Mouse (Mus musculus) heart, postnatal 10 days (tissue): ENCODE results near the gene Ccdc105. TPM values are rescaled to one million over a fixed set of nuclear protein-coding genes. Genes with fewer than 3 reads are reported as not detected.

Experiments used
- DNase-seq, 2 experiments: peaks; one replicate each; pipeline ENCODE4 v3.0.0; 2021
- intact Hi-C: fragments of 180-260 bp; cut with DNase I; formaldehyde crosslinking; loops from one replicate; pipeline ENCODE4 v1.15.1; 2025
- total RNA-seq, 2 experiments: library from RNA; stranded (reverse); gene quantifications; 2 replicates each; pipeline ENCODE4 v1.2.3; 2021

Ccdc105 gene
- not detected for total RNA-seq

DNA sequence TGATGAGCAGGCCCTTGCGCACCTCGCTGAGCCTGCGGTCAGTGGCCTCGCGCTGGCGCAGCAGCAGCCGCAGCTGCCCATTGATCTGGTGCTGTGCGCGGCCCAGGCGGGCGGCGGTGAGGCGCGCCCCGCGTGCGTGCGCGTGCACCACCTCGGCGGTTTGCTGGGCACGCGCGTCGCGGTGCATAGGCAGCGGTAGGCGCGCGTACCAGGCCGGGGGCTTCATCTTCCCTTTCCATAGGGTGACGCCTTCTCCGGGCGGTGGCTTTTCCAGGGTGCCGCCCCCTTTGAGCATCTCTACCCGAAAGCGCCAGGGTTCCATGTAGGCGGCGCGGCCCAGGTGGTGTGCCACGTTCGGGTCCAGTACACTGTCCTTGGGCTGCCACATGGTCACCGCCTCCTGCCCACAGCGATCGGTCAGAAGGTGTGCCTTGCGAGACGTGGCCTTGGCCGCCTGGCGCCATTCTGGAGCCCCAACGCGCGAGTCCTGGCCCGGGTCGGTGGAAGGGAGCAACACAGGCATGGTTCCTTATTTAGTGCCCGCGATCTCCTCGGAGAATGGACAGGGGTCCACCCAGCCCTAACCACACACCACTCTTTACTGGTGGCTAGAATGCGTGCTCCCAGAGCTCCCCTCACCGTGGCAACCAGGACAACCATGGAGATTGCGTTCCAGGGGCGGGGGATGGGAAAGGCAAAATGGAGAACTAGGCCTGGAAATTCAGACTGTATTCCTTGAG is at the start of gene Ccdc105:
Gene Ccdc105, minus strand, starts transcription at position 614 of the 740 bp plus-strand sequence.
- intact Hi-C loops: no loop called here
- peak; percentile 23 to 28 for DNase-seq

DNA sequence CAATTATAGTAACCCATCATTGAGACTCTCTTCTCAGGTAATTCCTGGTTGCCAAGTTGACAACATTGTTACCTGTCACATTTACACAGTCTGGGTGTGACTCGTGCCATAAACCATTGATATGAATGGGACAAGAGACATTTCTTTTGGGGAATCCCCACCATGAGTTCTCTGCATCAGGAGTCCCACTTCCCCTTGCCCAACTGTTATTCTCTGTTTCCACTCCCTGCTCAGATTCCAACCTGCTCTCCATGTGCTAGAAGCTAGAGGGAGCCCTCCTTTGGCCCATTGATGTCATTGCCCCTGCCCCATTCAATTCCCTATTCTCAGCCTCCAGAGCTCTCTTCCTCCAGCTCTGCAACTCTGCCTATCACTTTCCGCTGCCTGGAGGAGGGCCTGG is 48.6 kb upstream of the Ccdc105 start:
- DNase-seq: no peak
- intact Hi-C loops: no loop called here

DNA sequence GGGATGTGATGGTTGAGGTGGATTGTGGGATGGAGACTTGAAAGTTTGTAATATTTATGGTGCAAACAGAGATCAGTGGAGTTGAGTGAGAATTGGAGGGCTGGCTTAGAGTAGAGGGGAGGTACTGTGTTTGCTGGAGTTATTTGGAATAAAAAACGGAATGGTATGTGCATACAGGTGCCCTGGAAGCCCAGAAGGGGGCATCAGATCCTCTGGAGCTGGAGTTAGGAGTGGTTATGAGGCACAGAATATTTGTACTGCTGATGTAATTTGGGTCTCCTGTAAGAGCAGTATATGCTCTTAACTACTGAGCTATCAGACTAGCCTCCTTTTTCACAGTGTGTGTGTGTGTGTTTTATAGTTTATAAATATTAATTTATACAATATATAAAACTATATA is 37.7 kb upstream of the Ccdc105 start:
- intact Hi-C loops: no loop called here
- no peak for DNase-seq

DNA sequence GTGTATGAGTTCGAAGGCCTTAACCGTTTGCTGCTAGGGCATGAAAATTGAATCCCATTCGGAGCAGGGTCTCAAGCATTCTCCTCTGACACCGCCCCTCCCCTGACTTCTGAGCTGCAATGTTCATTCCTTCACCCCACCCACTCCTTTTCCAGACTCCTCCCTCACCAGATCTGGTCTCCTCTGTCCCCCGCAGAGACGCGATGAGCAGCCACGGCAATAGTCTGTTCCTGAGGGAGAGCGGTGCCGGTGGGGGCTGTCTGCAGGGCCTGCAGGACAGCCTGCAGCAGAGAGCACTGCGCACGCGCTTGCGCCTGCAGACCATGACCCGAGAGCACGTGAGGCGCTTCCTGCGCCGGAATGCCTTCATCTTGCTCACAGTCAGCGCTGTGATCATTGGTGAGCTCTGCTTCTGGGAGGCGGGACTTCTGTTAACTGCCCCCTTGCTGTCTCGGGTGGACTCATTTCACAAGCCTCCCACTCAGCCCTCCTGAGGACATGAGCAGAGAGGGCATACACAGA is 34.8 kb upstream of the Ccdc105 start:
- intact Hi-C loops: no loop called here
- DNase-seq: peak; percentile 65 to 77

DNA sequence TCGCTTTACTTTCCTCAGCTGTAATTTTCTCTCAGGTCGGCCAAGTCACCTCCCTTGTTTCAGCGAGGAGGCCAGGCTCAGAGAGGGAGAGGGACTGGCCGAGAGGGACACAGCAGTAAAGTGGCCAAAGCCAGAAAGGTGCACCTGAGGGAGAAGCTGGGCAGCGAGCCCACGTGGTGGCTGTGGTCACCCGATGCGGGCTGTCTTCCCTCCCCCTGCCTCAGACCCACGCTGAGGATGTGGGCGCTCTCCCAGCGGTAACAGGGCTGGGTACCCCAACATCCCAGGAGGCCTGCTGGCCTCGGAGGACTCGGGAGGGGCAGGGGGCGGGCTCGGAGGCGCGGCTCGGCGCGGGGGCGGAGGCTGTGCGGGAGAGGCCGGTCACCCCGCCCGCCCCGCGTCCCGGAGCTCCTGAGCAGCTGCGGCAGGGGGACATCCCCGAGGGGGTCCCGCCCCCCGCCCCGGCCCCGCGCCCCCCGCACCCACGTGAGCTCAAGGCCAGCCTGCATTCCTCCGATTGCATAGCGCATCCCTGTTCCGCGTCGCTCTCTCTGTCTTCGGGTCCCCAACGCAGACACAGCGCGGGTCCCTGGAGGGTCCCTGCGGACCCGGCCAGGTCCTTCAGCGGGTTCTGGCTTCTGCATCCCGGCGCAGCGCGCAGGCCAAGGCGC is 27.3 kb upstream of the Ccdc105 start, which contains the start of gene Slc1a6:
Gene Slc1a6, plus strand, starts transcription at position 516 of the 671 bp plus-strand sequence.
- intact Hi-C loops: no loop called here

DNA sequence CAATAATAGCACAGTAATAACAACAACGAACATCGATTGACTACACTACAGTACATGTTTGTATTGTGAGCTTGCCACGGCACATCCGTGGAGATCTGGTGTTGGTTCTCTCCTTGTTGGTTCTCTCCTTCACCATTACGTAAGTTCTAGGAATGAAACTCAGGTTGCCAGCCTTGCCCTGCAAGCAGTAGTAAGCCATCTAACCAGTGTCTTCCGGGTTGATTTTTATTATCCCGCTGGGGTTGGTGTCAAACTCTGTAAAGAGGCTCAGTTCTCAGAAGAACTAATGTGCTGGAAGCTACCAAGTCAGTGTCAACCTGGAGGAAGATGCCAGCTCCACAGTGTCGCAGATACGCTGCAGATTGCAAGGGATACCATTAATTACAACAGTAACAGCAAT is 26.7 kb upstream of the Ccdc105 start:
- intact Hi-C loops: no loop called here
- DNase-seq: no peak

More for the DNA sequence above, 27.3 kb upstream of the Ccdc105 start, which contains the start of gene Slc1a6:
- peak in 1 of 2 experiments; percentile 17 for DNase-seq

DNA sequence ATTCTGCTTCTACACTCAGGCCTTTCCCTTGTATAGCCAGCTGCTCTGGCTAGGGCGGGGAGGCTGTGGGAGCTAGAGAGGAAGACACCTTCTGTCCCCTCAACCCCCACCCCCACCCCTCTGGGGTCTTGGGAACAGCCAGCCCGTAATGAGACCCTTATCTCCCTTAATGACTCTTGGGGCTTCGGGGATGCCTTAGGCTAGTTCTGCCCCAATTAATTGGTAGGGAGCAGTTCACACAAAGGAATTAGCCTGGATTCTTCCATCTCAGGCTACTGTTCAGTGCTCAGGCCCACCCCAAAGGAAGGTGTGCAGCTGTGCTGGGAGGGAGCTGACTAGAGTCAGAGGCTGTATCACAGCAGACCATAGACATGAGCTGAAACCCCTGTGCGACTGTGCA is 23.0 kb upstream of the Ccdc105 start:
- DNase-seq: no peak
- intact Hi-C loops: no loop called here

DNA sequence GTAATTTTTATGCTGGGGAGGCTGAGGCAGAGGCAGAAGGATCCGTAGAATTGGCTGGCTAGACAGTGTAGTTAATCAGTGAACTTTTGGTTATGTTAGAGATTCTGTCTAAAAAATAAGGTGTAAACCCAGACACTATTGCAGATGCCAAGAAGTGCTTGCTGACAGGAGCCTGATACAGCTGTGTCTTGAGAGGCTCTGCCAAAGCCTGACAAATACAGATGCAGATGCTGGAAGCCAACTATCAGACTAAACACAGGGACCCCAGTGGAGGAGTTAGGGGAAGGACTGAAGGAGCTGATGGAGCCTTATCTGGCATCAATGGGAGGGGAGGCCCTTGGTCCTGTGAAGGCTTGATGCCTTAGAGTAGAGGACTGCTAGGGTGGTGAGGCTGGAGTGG is 12.7 kb upstream of the Ccdc105 start:
- intact Hi-C loops: no loop called here
- DNase-seq: no peak

DNA sequence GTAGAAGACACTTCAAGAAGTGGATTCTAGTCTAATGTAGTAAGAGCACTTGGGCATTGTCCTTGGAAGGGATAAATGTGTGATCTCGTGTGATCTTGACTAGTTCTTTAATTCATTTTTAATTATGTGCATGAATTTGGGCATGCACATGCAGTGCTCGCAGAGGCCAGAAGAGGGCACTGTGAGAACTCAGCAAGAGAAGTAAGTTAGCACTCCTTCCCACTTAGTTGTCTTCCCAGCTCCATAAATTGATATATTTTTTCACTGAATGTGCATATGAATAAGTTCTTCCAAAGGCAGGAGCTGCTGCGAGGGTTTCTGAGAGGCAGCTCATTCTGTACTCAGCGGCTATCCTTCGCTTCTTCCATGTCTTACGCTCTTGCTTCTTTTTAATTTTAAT is 3.2 kb upstream of the Ccdc105 start:
- DNase-seq: peak; percentile 67 to 80
- intact Hi-C loops: loop anchor here (1.0 kb wide), 1 partner anchor 360 kb away; no protein-coding TSS in a partner anchor

DNA sequence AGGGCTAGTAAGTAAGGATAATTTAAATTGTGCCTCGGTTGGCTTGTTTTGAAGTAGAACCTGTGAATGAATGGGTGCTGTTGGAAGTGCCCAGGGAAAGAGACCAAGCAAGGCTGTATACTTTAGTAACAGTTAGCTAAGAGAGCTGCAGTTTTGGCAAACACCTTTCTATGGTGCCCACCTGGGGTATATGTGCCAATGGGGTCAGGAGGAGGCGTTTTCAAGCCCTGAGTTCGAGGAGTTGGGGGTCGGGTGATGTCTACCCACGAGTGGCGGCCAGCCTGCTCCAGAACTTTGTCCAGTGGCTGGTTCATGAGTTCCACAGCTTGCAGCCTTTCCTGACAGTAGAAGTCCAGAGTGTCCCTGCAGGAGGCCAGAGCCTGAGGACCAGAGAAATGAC is 3.9 kb downstream of the Ccdc105 start:
- intact Hi-C loops: no loop called here
- DNase-seq: no peak

DNA sequence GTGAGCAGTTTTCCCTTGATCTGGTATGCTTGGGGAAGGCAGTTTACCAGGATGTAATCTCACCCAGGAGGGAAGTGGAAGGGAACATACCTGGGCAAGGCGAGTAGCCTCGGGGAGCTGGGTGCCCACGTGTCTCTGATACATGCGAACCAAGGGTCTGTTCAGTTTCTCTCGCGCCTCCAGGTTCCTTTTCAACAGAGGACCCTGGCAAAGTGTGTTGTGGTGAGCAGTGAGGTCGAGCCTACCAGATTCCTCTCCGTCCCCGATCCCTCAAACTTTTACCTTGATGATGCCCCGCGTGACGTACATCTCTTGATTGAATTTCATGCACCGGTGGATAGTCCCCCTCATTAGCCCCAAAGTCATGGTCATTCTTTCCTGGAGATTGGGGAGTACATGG is 4.7 kb downstream of the Ccdc105 start:
- intact Hi-C loops: no loop called here

DNA sequence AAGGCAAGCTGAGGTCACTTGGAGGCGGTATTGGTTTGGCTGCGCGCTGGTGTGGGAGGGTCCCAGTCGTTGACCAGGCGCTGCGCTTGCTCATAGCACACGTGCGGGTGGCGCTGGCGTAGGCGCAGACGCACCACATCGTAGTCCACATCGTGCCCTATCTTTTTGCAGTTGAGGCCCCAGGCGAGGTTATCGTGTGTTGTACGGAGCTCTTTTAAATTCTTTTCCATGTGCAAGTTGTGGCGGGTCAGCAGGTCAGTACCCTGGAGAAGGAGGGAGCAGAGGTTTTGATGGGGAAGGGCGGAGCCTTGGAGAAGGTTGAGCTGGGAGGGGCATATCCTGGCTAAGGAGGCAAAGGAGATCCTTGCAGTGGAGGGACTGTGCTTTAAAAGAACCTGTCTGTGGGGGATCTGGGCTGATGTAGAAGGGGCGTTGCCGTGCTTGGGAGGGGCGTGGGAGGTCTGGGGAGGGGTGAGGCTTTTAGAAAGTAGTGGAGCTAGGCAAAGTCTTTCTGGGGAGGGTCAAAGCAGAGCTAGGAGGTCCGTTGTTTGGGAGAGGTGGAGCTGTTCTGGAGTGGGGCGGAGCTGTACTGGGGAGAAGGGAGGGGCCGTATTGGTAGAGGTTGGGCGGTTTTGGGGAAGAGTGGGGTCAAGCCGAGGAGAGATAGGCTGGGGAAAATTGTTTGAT is 5.7 kb downstream of the Ccdc105 start:
- peak in 1 of 2 experiments; percentile 6 for DNase-seq
- intact Hi-C loops: no loop called here

More for the DNA sequence above, 4.7 kb downstream of the Ccdc105 start:
- DNase-seq: no peak

DNA sequence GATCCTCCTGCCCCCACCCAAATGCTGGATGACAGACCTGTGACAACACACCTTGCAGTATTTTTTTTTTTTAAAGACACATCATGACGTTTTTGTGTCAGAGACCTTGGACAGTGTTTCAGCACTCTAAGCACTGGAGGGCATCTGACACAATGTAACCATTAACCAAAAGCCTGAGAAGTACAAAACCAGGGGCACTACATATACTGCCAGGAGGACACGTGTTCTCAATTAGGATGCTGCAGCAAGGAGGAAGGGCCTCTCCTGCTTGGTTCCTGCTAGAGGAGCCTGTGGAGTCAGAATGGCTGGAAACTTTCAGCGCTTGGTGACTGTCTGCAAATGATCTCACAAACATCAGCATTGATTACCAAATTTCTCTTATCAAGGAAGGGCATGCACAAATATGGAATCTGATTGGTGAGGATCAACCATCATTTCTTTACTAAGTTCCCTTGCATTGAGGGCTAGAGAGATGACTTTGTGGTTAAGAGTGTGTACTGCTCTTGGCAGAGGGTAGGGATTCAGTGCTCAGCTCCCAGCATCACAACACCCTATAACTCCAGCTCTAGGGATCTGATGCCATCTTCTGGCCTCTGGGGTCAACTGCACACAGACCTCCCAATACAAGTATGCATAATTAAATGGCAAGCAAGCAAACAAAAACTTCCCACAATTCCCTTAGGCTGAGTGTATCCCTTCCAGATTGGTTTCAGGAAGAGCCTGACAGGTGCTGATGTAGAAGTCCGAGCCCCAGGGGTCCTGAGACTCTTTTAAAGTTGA is 7.2 kb downstream of the Ccdc105 start:
- intact Hi-C loops: no loop called here

DNA sequence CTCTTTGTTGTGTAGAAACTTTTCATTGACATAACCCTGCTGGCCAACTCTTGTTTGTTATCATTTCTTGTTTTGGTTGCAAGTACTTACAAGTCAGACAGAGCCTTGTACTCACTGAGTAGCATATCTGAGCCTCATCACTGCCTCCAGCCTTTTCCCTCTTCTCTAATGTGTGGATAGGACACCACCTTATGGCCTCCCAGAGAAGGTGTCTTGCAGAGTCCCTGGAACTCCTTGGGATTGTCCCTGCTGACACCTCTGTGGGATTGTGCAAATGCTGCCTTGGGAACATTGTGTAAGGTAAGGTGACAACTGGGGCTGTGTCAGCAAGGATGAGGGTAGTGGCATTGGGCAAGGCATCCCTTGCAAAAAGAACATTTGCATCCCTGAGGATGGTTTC is 9.1 kb downstream of the Ccdc105 start:
- intact Hi-C loops: no loop called here
- no peak for DNase-seq

More for the DNA sequence above, 7.2 kb downstream of the Ccdc105 start:
- no peak for DNase-seq

DNA sequence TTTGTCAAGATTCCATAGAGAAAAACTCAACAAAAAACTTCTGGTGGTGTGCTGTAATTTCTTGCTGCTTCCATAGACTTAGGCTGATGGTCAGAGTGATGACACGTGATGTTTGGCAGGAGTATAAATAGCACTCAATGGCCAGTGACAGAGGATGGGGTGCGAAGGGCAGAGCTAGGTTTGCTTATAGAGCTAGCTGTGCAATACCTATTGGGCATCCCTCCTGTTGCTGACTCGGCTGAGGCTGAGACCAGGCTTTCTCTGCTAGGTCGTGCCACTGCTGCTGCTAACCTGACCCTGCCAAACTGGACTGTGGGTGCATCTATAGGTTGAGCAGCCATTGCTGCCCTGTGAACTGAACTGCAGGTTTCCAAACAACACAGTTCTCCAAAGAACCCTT is 13.0 kb downstream of the Ccdc105 start:
- no peak for DNase-seq
- intact Hi-C loops: no loop called here

DNA sequence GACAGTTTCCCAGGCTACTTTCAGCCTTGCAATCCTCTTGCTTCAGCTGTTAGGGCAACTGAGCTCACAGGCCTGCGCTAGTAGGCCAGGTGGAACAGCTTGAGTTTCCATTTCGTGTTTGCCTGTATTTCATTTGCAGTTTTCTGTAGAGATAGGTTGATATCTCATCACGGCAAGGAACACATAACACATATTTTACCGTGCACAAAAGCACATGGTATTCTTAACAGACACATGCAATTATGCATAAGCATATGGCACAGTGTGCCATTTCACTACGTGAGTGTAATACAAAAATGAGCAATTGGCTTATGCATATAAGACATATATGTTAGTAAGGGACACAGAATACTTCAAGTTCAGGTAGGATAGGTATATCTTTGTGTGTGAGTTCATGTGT is 25.0 kb downstream of the Ccdc105 start:
- intact Hi-C loops: no loop called here
- no peak for DNase-seq

DNA sequence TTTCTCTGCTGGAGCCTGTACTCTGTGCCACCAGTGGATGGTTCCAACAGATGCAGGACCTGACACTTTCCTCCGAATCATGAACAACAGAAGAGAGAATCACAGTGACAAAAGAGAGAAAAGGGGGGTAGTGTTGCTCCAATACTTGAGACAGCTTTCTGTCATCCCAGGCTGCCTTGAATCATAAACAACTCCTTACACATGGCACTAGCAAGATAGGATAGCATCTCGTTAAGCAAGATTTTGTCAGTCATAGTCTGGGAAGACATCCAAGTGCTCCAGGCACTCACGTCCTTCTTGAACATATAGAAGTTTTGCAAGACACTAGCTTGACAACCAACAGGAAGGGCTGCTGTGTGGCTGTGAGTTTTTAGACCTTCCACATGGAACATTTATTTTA is 25.8 kb downstream of the Ccdc105 start:
- intact Hi-C loops: no loop called here
- DNase-seq: no peak

DNA sequence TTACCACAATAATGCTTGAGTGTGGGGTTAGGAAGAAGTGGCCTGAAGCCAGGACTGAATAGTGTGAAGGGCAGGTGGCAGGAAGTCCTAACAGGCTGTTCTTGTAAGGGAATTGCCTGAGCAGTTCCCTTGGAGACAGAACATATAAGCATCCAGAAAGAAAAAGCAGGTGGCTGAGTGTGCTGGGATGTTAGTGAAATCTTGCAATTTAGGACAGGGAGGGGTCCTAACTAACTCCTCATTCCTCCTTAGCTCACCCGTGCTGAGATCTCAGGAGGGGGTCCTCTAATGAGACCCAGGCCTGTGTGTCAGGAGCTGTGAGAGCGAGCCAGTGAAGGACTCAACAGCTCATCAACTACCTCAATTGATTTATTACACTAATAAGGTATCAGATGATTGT is 29.4 kb downstream of the Ccdc105 start:
- no peak for DNase-seq
- intact Hi-C loops: no loop called here

DNA sequence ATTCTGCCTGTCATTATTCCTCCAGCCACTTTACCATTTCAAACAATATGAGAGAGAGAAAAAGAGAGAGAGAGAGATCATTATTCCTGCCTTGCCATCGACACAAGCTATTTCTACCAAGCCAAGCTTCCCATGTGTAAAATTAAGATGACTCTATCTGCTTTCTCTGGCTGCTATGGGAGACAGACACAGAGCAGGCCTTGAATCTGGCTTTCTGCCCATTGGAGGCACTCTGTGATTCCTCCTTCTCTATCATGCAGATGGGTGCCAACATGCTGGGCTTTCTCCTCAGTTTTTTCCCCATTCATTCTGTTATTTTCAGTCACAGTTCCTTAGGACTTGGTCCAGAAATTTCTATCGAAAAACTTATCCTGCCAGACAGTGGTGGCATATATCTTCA is 30.2 kb downstream of the Ccdc105 start:
- intact Hi-C loops: no loop called here
- DNase-seq: no peak

DNA sequence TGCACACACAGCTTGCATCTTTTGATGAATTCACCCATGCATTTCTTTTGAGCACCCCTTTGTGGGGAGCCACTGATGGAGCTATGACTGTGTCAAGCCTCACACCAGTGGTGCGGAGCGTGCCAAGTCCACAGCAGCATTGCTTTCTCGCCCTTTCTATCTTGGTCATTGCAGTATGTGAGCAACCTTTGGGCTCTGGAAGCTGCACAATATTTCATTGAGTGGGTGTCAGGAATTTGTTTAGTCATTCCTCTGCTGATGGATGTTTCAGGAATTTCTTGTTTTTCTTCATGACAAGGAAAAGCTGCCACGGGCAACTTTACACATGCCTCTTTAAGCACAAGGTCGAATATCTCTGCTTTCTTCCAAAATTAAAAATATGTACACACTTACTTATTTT is 30.8 kb downstream of the Ccdc105 start:
- DNase-seq: peak in 1 of 2 experiments; percentile 3
- intact Hi-C loops: no loop called here

DNA sequence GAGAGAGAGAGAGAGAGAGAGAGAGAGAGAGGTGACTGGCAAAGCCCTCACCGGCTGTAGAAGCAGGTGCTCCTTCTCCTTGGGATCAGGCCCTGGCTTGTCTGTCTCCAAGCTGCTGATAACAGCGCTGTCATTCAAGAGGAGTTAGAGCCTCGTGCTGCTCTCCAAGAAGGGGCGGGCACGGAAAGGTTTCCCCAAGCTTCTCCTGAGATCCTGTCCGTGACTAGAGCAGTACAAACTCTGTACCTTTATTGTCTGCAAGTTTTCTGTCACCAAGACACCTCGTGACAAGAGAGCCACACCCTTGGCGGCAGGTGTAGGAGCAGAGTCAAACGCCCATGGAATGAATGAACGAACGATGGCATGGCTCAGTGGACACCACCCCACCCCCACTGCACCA is 34.8 kb downstream of the Ccdc105 start, which contains the start of gene Casp14:
Gene Casp14, minus strand, starts transcription at position 239 of the 400 bp plus-strand sequence.
- intact Hi-C loops: no loop called here
- no peak for DNase-seq
